Mouse (Mus musculus): ENCODE data around the gene Cckar. TPM values are rescaled to one million over a fixed set of nuclear protein-coding genes. Genes with fewer than 3 reads are reported as not detected.

Cckar gene
- under 1 TPM; 0.12 to 0.14 TPM for total RNA-seq (2021)
- long read RNA-seq, experiment 1 = 0 reads
- long read RNA-seq, experiment 2 = 0 reads

- no peak for DNase-seq (ENCODE audit: low spot score in 2 of 2)
Measured at GRCm38 (mm10) chr5:53707235-53708177, at the start of gene Cckar. Cckar (minus strand) TSS chr5:53707705.

GRCm38 (mm10) chr5:53744061-53744460 lies 36.6 kb upstream of the Cckar start:
- no peak for DNase-seq (ENCODE audit: low spot score in 2 of 2)

- DNase-seq (ENCODE audit: low spot score in 2 of 2) = no peak
Measured at GRCm38 (mm10) chr5:53732933-53733332, 25.4 kb upstream of the Cckar start.

GRCm38 (mm10) chr5:53727606-53728005 lies 20.1 kb upstream of the Cckar start:
- no peak for DNase-seq (ENCODE audit: low spot score in 2 of 2)

GRCm38 (mm10) chr5:53726011-53726410 lies 18.5 kb upstream of the Cckar start:
- DNase-seq (ENCODE audit: low spot score in 2 of 2) = no peak

- DNase-seq (ENCODE audit: low spot score in 2 of 2) = no peak
Measured at GRCm38 (mm10) chr5:53716462-53716861, 9.0 kb upstream of the Cckar start.

GRCm38 (mm10) chr5:53711277-53711676 lies 3.8 kb upstream of the Cckar start:
- no peak for DNase-seq (ENCODE audit: low spot score in 2 of 2)

- no peak for DNase-seq (ENCODE audit: low spot score in 2 of 2)
Measured at GRCm38 (mm10) chr5:53708191-53708590, 686 bp upstream of the Cckar start.

GRCm38 (mm10) chr5:53702686-53703085 lies 4.8 kb downstream of the Cckar start:
- DNase-seq (ENCODE audit: low spot score in 2 of 2) = peak; percentile 44 to 49

GRCm38 (mm10) chr5:53697794-53698193 lies 9.7 kb downstream of the Cckar start:
- DNase-seq (ENCODE audit: low spot score in 2 of 2) = no peak

GRCm38 (mm10) chr5:53696701-53697100 lies 10.8 kb downstream of the Cckar start:
- no peak for DNase-seq (ENCODE audit: low spot score in 2 of 2)

GRCm38 (mm10) chr5:53692662-53693061 lies 14.8 kb downstream of the Cckar start:
- no peak for DNase-seq (ENCODE audit: low spot score in 2 of 2)

GRCm38 (mm10) chr5:53692100-53692499 lies 15.4 kb downstream of the Cckar start:
- no peak for DNase-seq (ENCODE audit: low spot score in 2 of 2)

GRCm38 (mm10) chr5:53691577-53691976 lies 15.9 kb downstream of the Cckar start:
- peak in 1 of 2 experiments; percentile 48 for DNase-seq (ENCODE audit: low spot score in 2 of 2)

GRCm38 (mm10) chr5:53688326-53688725 lies 19.2 kb downstream of the Cckar start:
- no peak for DNase-seq (ENCODE audit: low spot score in 2 of 2)

- no peak for DNase-seq (ENCODE audit: low spot score in 2 of 2)
Measured at GRCm38 (mm10) chr5:53686379-53686778, 21.1 kb downstream of the Cckar start.

- DNase-seq (ENCODE audit: low spot score in 2 of 2) = no peak
Measured at GRCm38 (mm10) chr5:53685623-53686022, 21.9 kb downstream of the Cckar start.

- DNase-seq (ENCODE audit: low spot score in 2 of 2) = no peak
Measured at GRCm38 (mm10) chr5:53684417-53684816, 23.1 kb downstream of the Cckar start.

GRCm38 (mm10) chr5:53683916-53684315 lies 23.6 kb downstream of the Cckar start:
- no peak for DNase-seq (ENCODE audit: low spot score in 2 of 2)

GRCm38 (mm10) chr5:53679651-53680050 lies 27.9 kb downstream of the Cckar start:
- DNase-seq (ENCODE audit: low spot score in 2 of 2) = no peak

GRCm38 (mm10) chr5:53678036-53678767 lies 29.3 kb downstream of the Cckar start:
- no peak for DNase-seq (ENCODE audit: low spot score in 2 of 2)

GRCm38 (mm10) chr5:53676671-53677070 lies 30.8 kb downstream of the Cckar start:
- no peak for DNase-seq (ENCODE audit: low spot score in 2 of 2)
